Mouse (Mus musculus): ENCODE data around the gene Klk1b11. TPM values are rescaled to one million over a fixed set of nuclear protein-coding genes. Genes with fewer than 3 reads are reported as not detected.
"Not testable (repeated sequence)": the region's sequence is repeated elsewhere in the genome, so short reads cannot be mapped to it uniquely, and the experiment has no call there.

The Klk1b11 gene
- not detected for total RNA-seq (2022)

DNA sequence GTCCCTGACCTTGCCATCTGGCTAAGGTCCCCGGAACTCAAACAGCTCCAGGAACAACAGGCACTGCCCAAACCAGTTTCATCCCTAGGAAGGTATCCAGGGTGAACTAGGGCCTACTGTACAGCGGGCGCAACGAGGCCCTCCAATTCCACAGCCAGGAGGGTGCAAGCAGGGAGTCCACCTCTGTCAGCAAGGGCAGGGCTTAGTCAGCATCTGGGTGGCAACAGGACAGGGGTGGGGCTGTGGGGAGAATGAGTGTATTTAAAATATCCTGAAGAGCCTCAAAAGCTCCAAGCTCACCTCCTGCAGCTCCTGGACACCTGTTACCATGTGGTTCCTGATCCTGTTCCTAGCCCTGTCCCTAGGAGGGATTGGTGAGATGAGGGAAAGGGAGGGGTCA is at the start of gene Klk1b11:
Klk1b11 (plus strand) TSS at position 301 of the 400 bp plus-strand sequence.
- DNase-seq (ENCODE audit: low spot score), result not testable (repeated sequence)

DNA sequence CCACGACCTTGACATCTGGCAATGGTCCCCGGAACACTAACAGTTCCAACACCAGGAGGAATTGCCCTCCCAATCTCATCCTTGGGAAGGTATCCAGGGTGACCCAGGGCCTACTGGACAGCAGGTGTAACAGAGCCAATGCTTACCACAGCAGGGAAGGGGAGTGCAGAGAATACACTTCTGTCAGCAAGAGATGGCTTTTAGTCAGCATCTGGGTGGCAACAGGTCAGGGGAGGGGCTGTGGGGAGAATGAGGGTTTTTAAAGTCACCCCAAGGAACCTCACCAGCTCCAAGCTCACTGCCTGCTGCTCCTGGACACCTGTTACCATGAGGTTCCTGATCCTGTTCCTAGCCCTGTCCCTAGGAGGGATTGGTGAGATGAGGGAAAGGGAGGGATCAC is 45.3 kb upstream of the Klk1b11 start, which contains the start of gene Klk1b8:
Klk1b8 (plus strand) TSS at position 301 of the 400 bp plus-strand sequence.
- no peak for DNase-seq (ENCODE audit: low spot score)

DNA sequence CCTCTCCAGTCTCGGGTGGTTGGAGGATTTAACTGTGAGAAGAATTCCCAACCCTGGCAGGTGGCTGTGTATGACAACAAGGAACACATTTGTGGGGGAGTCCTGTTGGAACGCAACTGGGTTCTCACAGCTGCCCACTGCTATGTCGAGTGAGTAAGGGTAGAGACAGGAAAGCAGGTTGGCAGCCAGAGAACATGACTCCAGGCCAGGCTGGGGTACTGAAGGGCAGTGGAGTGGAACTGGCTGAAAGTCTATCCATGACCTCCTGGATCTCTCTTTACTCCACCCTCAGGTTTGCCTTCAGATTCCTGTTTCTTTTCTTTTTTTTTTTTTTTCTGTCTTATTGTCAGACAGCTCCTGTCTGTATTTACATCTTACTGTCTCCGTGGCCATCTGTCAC is 43.0 kb upstream of the Klk1b11 start:
- no peak for DNase-seq (ENCODE audit: low spot score)

DNA sequence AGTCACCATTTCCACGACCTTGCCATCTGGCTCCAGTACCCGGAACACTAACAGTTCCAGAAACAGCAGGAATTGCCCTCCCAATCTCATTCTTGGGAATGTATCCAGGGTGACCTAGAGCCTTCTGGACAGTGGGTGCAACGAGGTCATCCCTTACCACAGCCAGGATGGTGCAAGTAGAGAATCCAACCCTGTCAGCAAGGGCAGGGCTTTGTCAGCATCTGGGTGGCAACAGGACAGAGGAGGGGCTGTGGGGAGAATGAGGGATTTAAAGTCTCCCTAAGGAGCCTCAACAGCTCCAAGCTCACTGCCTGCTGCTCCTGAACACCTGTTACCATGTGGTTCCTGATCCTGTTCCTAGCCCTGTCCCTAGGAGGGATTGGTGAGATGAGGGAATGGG is 29.2 kb upstream of the Klk1b11 start, which contains the start of gene Klk1b1:
Klk1b1 (plus strand) TSS at position 301 of the 400 bp plus-strand sequence.
- DNase-seq (ENCODE audit: low spot score), result no peak

DNA sequence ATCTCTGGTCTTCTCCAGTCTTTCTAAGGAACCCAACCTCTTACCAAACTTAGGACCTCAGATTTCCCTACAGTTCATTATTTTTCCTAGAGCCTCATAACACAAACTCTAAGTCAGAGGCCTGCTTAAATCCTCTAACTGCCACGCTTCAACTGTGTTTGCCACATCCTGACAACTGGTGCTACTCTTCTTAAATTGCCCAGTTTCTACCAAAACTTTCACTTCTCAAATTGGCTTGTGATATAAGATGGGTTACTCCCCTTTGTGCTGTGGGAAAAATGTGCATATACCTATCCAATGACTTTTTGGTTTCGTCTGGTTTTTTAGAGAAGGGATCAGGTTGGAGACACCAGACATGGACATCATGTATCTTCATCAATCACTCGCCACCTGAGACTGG is 28.6 kb upstream of the Klk1b11 start:
- no peak for DNase-seq (ENCODE audit: low spot score)

DNA sequence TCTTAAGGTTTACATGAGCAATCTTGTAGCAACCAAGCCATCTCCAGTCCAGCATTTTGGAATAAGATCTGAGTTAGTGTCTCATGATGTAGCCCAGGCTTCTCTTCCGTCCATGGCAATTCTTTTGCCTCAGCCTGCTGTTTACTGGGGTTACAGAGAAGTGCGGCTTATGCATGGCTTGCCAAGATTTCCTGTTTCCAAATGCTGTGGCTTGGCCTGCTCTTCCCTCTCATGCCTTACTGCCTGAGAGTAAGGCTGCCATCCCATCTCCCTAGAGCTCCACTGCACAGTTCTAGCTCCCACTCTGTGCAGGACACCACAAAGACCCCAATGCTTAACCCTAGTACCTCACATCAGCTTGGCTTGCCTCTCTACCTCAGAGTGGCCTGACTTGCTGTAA is 28.1 kb upstream of the Klk1b11 start:
- no peak for DNase-seq (ENCODE audit: low spot score)

DNA sequence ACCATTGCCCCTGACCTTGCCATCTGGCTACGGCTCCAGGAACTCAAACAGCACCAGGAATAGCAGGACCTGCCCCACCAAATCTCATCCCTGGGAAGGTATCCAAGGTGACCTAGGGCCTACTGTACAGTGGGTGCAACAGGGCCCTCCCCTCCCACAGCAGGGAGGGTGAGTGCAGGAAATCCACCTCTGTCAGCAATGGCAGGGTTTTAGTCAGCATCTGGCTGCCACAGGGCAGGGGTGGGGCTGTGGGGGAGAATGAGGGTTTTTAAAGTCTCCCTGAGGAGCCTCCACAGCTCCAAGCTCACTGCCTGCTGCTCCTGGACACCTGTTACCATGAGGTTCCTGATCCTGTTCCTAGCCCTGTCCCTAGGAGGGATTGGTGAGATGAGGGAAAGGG is 19.9 kb upstream of the Klk1b11 start, which contains the start of gene Klk1b9:
Klk1b9 (plus strand) TSS at position 301 of the 400 bp plus-strand sequence.
- DNase-seq (ENCODE audit: low spot score), result not testable (repeated sequence)

DNA sequence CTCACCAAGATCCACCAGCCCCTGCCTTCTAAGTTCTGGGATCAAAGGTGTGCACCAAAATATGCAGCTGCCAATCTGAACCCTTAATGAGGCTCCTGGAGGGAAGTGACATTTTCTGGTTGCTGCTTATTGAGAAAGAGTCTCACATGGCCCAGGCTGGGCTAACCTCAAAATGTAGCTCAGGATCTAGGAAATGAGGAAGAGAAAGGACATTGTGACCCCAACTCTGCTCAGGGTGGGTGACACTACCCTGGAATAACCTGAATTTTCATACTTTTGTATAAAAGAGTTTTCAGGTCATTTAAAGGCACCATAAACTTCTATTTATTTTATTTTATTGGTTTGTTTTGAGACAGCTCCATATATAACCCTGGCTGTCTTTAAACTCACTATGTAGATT is 10.0 kb upstream of the Klk1b11 start:
- no peak for DNase-seq (ENCODE audit: low spot score)

DNA sequence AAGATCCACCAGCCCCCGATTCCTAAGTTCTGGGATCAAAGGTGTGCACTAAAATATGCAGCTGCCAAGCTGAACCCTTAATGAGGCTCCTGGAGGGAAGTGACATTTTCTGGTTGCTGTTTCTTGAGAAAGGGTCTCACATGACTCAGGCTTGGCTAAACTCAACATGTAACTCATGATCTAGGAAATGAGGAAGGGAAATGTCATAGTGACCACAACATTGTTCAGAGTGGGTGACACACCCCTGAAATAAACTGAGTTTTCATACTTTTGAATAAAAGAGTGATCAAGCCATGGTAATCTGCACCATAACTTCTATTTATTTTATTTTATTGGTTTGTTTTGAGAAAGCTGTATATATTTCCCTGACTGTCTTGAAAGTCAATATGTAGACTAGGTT is 856 bp upstream of the Klk1b11 start:
- not testable (repeated sequence) for DNase-seq (ENCODE audit: low spot score)

DNA sequence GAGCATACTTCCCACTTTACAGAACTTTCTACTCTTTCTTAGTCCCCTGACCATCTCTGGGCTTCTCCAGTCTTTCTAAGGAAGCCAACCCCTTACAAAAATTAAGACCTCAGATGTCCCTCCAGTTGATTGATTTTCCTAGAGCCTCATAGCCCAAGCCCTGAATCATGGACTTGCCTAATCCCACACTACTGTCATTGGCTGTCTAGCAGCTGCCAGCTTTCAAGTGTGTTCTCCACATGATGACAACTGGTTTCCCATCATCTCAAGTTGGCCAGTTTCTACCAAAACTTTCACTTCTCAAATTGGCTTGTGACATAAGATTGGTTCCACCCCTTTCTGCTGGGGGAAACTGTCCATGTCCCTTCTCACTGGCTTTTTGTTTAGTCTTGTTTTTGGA is 9.2 kb downstream of the Klk1b11 start:
- no peak for DNase-seq (ENCODE audit: low spot score)

DNA sequence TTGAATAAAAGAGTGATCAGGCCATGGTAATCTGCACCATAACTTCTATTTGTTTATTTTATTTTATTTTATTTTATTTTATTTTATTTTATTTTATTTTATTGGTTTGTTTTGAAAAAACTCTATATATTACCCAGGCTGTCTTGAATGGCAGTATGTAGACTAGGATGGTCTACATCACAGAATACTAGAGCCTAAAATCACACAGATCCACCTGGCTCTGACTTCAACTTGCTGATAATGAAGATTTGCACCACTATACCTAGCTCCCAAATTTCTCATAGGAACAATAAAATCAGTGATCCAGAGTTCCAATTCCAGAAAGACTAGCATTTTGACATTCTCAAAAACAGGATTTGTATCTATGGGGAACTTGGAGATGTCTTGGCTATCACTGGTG is 16.2 kb downstream of the Klk1b11 start, which contains the start of gene Klk1b26:
Klk1b26 (plus strand) TSS at position 301 of the 400 bp plus-strand sequence.
- DNase-seq (ENCODE audit: low spot score), result not testable (repeated sequence)

DNA sequence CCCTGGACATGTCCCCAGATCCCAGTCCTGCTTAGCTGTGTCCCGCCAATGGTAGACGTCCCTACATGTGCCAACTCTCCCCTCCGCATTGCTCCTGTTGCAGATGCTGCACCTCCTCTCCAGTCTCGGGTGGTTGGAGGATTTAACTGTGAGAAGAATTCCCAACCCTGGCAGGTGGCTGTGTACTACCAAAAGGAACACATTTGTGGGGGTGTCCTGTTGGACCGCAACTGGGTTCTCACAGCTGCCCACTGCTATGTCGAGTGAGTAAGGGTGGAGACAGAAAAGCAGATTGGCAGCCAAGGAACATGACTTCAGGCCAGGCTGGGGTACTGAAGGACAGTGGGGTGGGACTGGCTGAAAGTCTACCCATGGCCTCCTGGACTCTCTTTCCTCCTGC is 19.0 kb downstream of the Klk1b11 start:
- not testable (repeated sequence) for DNase-seq (ENCODE audit: low spot score)

DNA sequence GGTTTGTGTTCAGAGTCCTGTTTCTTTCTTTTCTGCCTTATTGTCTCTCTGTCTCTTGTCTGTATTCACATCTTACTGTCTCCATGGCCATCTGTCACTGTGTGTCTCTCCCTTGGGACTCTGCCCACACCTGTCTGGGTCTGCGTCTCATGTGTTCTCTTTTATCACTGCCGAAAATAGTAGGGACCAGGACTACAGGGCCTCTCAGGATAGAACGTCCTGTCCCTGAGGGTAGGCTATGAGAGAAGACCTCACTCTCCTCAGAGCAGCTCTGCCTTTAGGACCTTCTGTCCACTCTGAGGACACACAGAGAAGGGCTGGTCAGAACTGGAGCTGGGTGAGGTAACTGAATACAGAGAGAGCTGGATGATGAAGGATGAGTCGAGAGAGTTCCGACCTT is 19.4 kb downstream of the Klk1b11 start:
- DNase-seq (ENCODE audit: low spot score), result no peak

Other genes starting within 250 kb of the Klk1b11 start
- not detected for gene Klk12, start 227.0 kb upstream of the Klk1b11 start, total RNA-seq (2022)
- under 1 TPM in 3 of 4 experiments, not detected in 1; 0.32 to 0.79 (median 0.37) TPM for gene Klk11, start 221.3 kb upstream of the Klk1b11 start, total RNA-seq (2022)
- gene Klk10, start 214.8 kb upstream of the Klk1b11 start, total RNA-seq (2022), result under 1 TPM; 0.22 to 0.57 (median 0.25) TPM
- gene Klk9, start 204.0 kb upstream of the Klk1b11 start, total RNA-seq (2022), result not detected
- gene Klk8, start 198.3 kb upstream of the Klk1b11 start, total RNA-seq (2022), result 10 to 100 TPM in 3 of 4 experiments, 1 to 10 TPM in 1; 9.4 to 12.4 (median 11.2) TPM
- not detected for gene Klk7, start 184.6 kb upstream of the Klk1b11 start, total RNA-seq (2022)
- not detected for gene Klk6, start 171.4 kb upstream of the Klk1b11 start, total RNA-seq (2022)
- not detected for gene Klk5, start 153.9 kb upstream of the Klk1b11 start, total RNA-seq (2022)
- gene Klk4, start 114.7 kb upstream of the Klk1b11 start, total RNA-seq (2022), result not detected
- gene Klk15, start 62.1 kb upstream of the Klk1b11 start, total RNA-seq (2022), result not detected
- gene Klk1b8, start 45.2 kb upstream of the Klk1b11 start, total RNA-seq (2022), result not detected
- not detected for gene Klk1b1, start 29.1 kb upstream of the Klk1b11 start, total RNA-seq (2022)
- gene Klk1b9, start 19.8 kb upstream of the Klk1b11 start, total RNA-seq (2022), result not detected
- gene Klk1b26, start 16.3 kb downstream of the Klk1b11 start, total RNA-seq (2022), result 1 to 10 TPM; 1.7 to 7.4 (median 4.1) TPM
- gene Klk1b27, start 56.4 kb downstream of the Klk1b11 start, total RNA-seq (2022), result not detected
- gene Klk1b21, start 106.5 kb downstream of the Klk1b11 start, total RNA-seq (2022), result not detected
- not detected for gene Klk1b22, start 116.8 kb downstream of the Klk1b11 start, total RNA-seq (2022)
- not detected for gene Klk1b16, start 140.9 kb downstream of the Klk1b11 start, total RNA-seq (2022)
- gene Klk1b24, start 192.4 kb downstream of the Klk1b11 start, total RNA-seq (2022), result not detected
- not detected for gene Klk1b3, start 202.3 kb downstream of the Klk1b11 start, total RNA-seq (2022)
- gene Klk1b4, start 211.6 kb downstream of the Klk1b11 start, total RNA-seq (2022), result not detected
- not detected for gene Klk1b5, start 220.1 kb downstream of the Klk1b11 start, total RNA-seq (2022)
- under 1 TPM in 2 of 4 experiments, not detected in 2; 0.47 to 0.57 TPM for gene Klk1, start 229.5 kb downstream of the Klk1b11 start, total RNA-seq (2022)
- not detected for gene Gm36864, start 240.3 kb downstream of the Klk1b11 start, total RNA-seq (2022)

All from heart, adult 8-10 months (tissue).